Mouse (Mus musculus) G1E (cell line): ENCODE measurements around the gene Dclre1c.
"Not testable (repeated sequence)": the region's sequence is repeated elsewhere in the genome, so short reads cannot be mapped to it uniquely, and the experiment has no call there.

Experiments used
- CTCF ChIP-seq: IDR thresholded peaks from 2 replicates; pipeline ENCODE4 v1.5.1; 2012; ENCODE audit warnings: low read depth, low read length, inconsistent platforms, mixed read lengths
- GATA1 ChIP-seq: IDR thresholded peaks from 2 replicates; pipeline ENCODE4 v1.6.1; 2012; ENCODE audit warnings: borderline replicate concordance, low read length, inconsistent platforms, mixed read lengths
- TAL1 ChIP-seq: conservative IDR thresholded peaks from 2 replicates; pipeline ENCODE4 v1.6.1; 2012; ENCODE audit warnings: low read depth, low read length, inconsistent platforms, mixed read lengths

- TF ChIP-seq CTCF, TAL1, GATA1: not testable (repeated sequence)
Observed at GRCm38 (mm10) chr2:3397110-3397509, 26.8 kb upstream of the Dclre1c start, which contains the start of gene Olah.
